Mouse (Mus musculus): ENCODE data around the gene Ptprs. TPM values are rescaled to one million over a fixed set of nuclear protein-coding genes. Genes with fewer than 3 reads are reported as not detected.

Gene Ptprs
- total and polyA plus RNA-seq, 3 experiments = 41.7 to 91.1 (median 47.5) TPM

DNA sequence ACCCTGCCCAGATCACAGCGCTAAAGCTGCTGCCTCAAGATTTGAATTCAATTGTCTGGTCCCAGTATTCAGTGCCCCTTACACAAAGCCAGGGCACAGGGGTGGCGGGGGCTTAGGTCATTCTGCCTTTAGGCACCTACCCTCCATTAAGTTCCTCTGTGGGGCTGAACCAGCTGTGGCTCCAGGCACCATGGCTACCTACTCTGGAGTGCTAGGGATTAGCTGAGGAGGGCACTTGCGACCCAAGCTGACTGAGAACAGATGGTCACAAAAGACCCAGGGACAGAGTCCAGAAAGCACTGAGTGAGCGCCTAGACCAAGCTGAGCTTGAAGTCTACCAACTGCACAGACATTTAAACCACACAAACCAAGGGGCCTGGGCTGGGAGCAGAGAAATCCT is 22.6 kb downstream of the Ptprs start:
- no peaks in the 10 kb centered on the region for H3K79me2 ChIP-seq (replicated peaks; ENCODE audit: control insufficient read depth, insufficient read depth, low read length)
- H3K4me3 ChIP-seq = no peak overlapping the region
- no peak for DNase-seq
- no peak for TF ChIP-seq EP300 (IDR thresholded peaks at IDR 0.05; ENCODE audit: insufficient read depth, low read depth, low read length)
- TF ChIP-seq CTCF (IDR thresholded peaks at IDR 0.05) = no peak
- TF ChIP-seq POLR2A (IDR thresholded peaks at IDR 0.05; ENCODE audit: insufficient read depth, low read depth, low read length) = no peak
- intact Hi-C loops (cut with DNase I) = no loop called here
- H3K36me3 ChIP-seq (ENCODE audit: control insufficient read depth, insufficient read depth, low read length) = no peaks in the 10 kb centered on the region
- WGBS = 88% methylated on average over 4 of the region's 4 CpGs
- H3K27ac ChIP-seq = peak overlapping the region; percentile 58
- no peaks in the 10 kb centered on the region for H3K27me3 ChIP-seq (ENCODE audit: control insufficient read depth, insufficient read depth, low read length)
- no peak overlapping the region for H3K9ac ChIP-seq (ENCODE audit: low read depth, low read length)
- peaks cover 3% of the 10 kb centered on the region; the same call in 1 of the 2 replicates for H3K4me1 ChIP-seq (ENCODE audit: control insufficient read depth, insufficient read depth, low read length)

DNA sequence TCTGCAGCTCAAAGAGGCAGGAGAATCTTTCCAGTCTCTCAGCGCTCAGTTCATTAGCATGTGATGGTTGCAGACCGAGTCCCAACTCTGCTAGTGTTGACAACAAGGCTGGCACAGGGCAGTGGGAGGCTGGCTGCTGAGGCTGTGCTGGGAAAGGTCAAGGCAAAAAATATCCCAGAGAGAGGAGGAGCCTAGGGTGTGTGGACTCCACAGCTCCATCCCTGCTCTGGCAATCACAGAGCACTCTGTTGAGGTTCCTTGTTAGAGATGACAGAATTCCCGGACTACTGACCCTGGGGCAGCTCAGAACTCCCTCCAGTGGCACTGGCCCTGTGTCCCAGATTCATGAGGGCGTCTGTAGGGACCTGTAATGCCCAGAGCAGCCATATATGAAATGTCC is 23.0 kb downstream of the Ptprs start:
- peak in 1 of 2 experiments; percentile 68 for DNase-seq

DNA sequence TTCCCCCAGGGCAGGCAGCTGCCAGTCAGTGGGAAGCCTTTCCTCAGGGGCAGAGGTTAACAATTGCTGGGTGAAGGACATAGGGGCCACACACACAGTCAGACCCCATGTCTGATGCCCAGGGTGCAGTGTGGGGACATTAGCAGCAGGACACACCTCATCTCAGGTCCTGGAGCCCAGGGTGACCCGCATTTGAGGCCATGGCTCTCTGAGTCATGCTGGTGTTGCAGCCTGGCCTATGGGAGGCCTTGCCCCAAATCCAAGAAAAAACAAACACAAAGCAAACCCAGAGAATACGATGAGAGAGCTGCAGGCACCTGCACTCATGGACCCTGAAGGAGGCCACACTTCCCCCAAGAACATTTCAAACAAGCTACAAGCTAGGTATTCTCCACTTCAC is 28.6 kb downstream of the Ptprs start:
- H3K27ac ChIP-seq = no peak overlapping the region
- H3K4me1 ChIP-seq (ENCODE audit: control insufficient read depth, insufficient read depth, low read length) = no peaks in the 10 kb centered on the region; the same call in 1 of the 2 replicates
- DNase-seq = no peak
- H3K27me3 ChIP-seq (ENCODE audit: control insufficient read depth, insufficient read depth, low read length) = no peaks in the 10 kb centered on the region
- H3K4me3 ChIP-seq = no peak overlapping the region
- no peaks in the 10 kb centered on the region for H3K36me3 ChIP-seq (ENCODE audit: control insufficient read depth, insufficient read depth, low read length)
- intact Hi-C loops (cut with DNase I) = no loop called here
- no peak overlapping the region for H3K9ac ChIP-seq (ENCODE audit: low read depth, low read length)
- TF ChIP-seq CTCF (IDR thresholded peaks at IDR 0.05) (no peak), EP300 (IDR thresholded peaks at IDR 0.05; ENCODE audit: insufficient read depth, low read depth, low read length) (no peak), POLR2A (IDR thresholded peaks at IDR 0.05; ENCODE audit: insufficient read depth, low read depth, low read length) (no peak)
- H3K79me2 ChIP-seq (replicated peaks; ENCODE audit: control insufficient read depth, insufficient read depth, low read length) = no peaks in the 10 kb centered on the region
- WGBS = 88% methylated on average over 2 of the region's 2 CpGs

More for the DNA sequence above, 23.0 kb downstream of the Ptprs start:
- no peak for TF ChIP-seq EP300 (IDR thresholded peaks at IDR 0.05; ENCODE audit: insufficient read depth, low read depth, low read length)
- peak; percentile 17; the same call in 1 of the 2 replicates for TF ChIP-seq CTCF (IDR thresholded peaks at IDR 0.05)
- Histone ChIP-seq H3K9ac (ENCODE audit: low read depth, low read length) (no peak overlapping the region), H3K27me3 (ENCODE audit: control insufficient read depth, insufficient read depth, low read length) (no peaks in the 10 kb centered on the region), H3K27ac (peak overlapping the region; percentile 58), H3K36me3 (ENCODE audit: control insufficient read depth, insufficient read depth, low read length) (no peaks in the 10 kb centered on the region), H3K4me1 (ENCODE audit: control insufficient read depth, insufficient read depth, low read length) (peaks cover 3% of the 10 kb centered on the region; the same call in 1 of the 2 replicates), H3K79me2 (replicated peaks; ENCODE audit: control insufficient read depth, insufficient read depth, low read length) (no peaks in the 10 kb centered on the region), H3K4me3 (no peak overlapping the region)
- intact Hi-C loops (cut with DNase I) = no loop called here
- WGBS = 39% methylated on average over 4 of the region's 4 CpGs

DNA sequence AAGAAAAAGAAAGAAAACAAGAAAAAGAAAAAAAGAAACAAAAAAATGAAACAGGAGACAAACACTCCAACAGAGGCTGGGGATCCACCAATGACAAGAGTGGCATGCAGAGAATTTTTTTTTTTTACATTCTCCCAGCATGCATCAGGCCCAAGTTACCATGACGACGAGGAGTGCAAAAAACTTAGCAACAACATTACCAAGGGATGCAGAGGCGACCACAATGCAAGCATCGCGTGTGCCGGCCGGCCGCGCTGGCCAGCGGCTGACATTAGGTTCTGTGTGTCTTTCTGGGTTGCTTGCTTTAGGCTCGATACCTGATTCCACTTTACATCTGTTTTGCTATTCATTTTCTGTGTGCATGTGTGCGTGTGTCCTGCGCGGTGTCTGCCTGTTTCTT is 30.9 kb downstream of the Ptprs start:
- Histone ChIP-seq H3K9ac (ENCODE audit: low read depth, low read length) (no peak overlapping the region), H3K27ac (no peak overlapping the region), H3K4me1 (ENCODE audit: control insufficient read depth, insufficient read depth, low read length) (no peaks in the 10 kb centered on the region), H3K79me2 (replicated peaks; ENCODE audit: control insufficient read depth, insufficient read depth, low read length) (no peaks in the 10 kb centered on the region), H3K36me3 (ENCODE audit: control insufficient read depth, insufficient read depth, low read length) (no peaks in the 10 kb centered on the region), H3K27me3 (ENCODE audit: control insufficient read depth, insufficient read depth, low read length) (no peaks in the 10 kb centered on the region), H3K4me3 (no peak overlapping the region)
- intact Hi-C loops (cut with DNase I) = no loop called here
- WGBS = 84% methylated on average over 14 of the region's 14 CpGs
- DNase-seq = no peak
- no peak for TF ChIP-seq EP300 (IDR thresholded peaks at IDR 0.05; ENCODE audit: insufficient read depth, low read depth, low read length)

DNA sequence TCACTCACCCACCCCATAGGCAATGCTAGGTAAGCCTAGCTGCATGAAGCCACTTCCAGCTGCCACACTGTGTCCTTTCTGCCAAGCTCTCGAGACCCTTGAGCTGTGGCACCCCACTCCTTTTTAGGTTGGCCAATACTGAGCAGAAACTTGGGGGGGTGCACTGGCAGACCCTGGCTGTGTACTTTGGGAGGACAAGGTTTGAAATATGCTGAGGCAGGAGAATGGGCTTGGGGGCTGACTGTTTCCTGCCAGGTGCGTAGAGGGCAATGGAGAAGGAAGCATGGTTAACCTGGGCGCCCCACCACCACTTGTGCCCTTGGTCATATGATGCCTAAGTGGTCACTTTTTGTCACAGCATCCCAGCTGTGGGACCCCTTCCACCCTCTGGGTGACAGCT is 31.5 kb downstream of the Ptprs start:
- TF ChIP-seq POLR2A (IDR thresholded peaks at IDR 0.05; ENCODE audit: insufficient read depth, low read depth, low read length) (no peak), CTCF (IDR thresholded peaks at IDR 0.05) (no peak), EP300 (IDR thresholded peaks at IDR 0.05; ENCODE audit: insufficient read depth, low read depth, low read length) (no peak)
- no peak overlapping the region for H3K27ac ChIP-seq
- H3K36me3 ChIP-seq (ENCODE audit: control insufficient read depth, insufficient read depth, low read length) = no peaks in the 10 kb centered on the region
- no peak overlapping the region for H3K4me3 ChIP-seq
- no peak for DNase-seq
- no peaks in the 10 kb centered on the region for H3K4me1 ChIP-seq (ENCODE audit: control insufficient read depth, insufficient read depth, low read length)
- intact Hi-C loops (cut with DNase I) = no loop called here
- no peaks in the 10 kb centered on the region for H3K79me2 ChIP-seq (replicated peaks; ENCODE audit: control insufficient read depth, insufficient read depth, low read length)
- WGBS = 98% methylated on average over 3 of the region's 3 CpGs
- H3K9ac ChIP-seq (ENCODE audit: low read depth, low read length) = no peak overlapping the region
- H3K27me3 ChIP-seq (ENCODE audit: control insufficient read depth, insufficient read depth, low read length) = no peaks in the 10 kb centered on the region

DNA sequence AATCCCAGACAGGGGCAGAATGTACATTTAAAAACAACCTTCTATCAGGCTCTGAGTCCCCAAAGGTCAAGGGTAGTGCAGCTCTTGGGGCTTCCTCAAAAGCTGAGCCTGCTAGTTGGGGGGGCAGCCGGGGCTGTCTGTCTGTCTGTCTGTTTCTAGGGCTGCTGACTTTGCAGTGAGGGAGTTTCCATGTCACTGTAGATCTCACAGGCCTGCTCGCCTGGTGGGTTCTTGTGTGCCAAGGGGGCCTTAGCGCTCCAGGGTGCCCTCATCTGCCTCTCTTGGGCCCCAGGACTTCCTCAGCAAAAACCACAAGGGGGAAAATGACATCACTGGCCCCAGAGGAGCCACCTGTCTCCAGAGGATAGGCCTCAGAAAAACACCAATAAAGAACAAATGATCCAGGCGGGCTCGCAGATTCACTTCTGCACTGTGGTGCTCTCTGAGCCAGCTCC is 32.9 kb downstream of the Ptprs start:
- intact Hi-C loops (cut with DNase I) = no loop called here
- Histone ChIP-seq H3K79me2 (replicated peaks; ENCODE audit: control insufficient read depth, insufficient read depth, low read length) (no peaks in the 10 kb centered on the region), H3K4me3 (no peak overlapping the region), H3K4me1 (ENCODE audit: control insufficient read depth, insufficient read depth, low read length) (no peaks in the 10 kb centered on the region), H3K27ac (no peak overlapping the region), H3K27me3 (ENCODE audit: control insufficient read depth, insufficient read depth, low read length) (no peaks in the 10 kb centered on the region), H3K9ac (ENCODE audit: low read depth, low read length) (no peak overlapping the region), H3K36me3 (ENCODE audit: control insufficient read depth, insufficient read depth, low read length) (no peaks in the 10 kb centered on the region)
- WGBS = 59% methylated on average over 5 of the region's 5 CpGs
- DNase-seq = peak in 1 of 2 experiments; percentile 36
- TF ChIP-seq CTCF (IDR thresholded peaks at IDR 0.05) = no peak
- no peak for TF ChIP-seq POLR2A (IDR thresholded peaks at IDR 0.05; ENCODE audit: insufficient read depth, low read depth, low read length)
- TF ChIP-seq EP300 (IDR thresholded peaks at IDR 0.05; ENCODE audit: insufficient read depth, low read depth, low read length) = no peak

Data from heart, adult 2 months (tissue).